Mouse (Mus musculus): ENCODE results near the gene Tle2.

- TF ChIP-seq CTCF (IDR thresholded peaks at IDR 0.05; ENCODE audit: low read depth, low read length) (no peak), GATA1 (IDR thresholded peaks at IDR 0.05; ENCODE audit: borderline replicate concordance, low read length) (no peak)
Measured at GRCm38 (mm10) chr10:81572975-81573374, 1.4 kb upstream of the Tle2 start.

Data from G1E (cell line).